Mouse (Mus musculus): ENCODE measurements around the gene Tmem104. TPM values are rescaled to one million over a fixed set of nuclear protein-coding genes. Genes with fewer than 3 reads are reported as not detected.

Tmem104 gene
- polyA plus RNA-seq, 1 experiment from 2014 or later = 11.9 TPM

DNA sequence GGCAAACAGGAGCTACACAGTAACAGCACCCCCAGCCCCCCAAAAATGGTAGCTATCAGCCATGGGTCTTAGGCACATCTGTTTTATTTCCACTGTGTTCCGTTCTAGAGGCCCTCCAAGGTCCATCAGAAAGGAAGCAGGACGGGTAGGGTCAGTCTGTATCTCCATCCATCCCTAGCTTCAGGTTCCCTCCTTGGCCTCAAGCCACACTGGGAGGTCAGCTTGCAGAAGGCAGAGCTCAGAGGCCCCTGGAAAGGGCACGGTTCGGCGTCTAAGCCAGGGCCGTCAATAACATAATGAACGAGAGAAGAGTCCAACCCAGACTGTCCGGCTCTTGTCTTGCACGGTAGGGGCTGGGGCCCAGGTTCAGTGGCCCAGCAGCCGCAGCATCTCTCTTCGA lies 80.7 kb downstream of the Tmem104 start:
- WGBS = 74% methylated on average over 11 of the region's 11 CpGs
- H3K9ac ChIP-seq = no peak overlapping the region
- peaks cover 68% of the 10 kb centered on the region for H3K27me3 ChIP-seq
- no peak for ATAC-seq (ENCODE audit: insufficient number of reproducible peaks, insufficient read depth, low FRiP score, low TSS enrichment, low read depth)
- H3K4me1 ChIP-seq = peaks cover 19% of the 10 kb centered on the region
- no peaks in the 10 kb centered on the region for H3K9me3 ChIP-seq
- H3K27ac ChIP-seq = no peak overlapping the region
- H3K4me3 ChIP-seq = no peak overlapping the region
- H3K4me2 ChIP-seq = no peak overlapping the region
- H3K36me3 ChIP-seq = peaks cover 21% of the 10 kb centered on the region

DNA sequence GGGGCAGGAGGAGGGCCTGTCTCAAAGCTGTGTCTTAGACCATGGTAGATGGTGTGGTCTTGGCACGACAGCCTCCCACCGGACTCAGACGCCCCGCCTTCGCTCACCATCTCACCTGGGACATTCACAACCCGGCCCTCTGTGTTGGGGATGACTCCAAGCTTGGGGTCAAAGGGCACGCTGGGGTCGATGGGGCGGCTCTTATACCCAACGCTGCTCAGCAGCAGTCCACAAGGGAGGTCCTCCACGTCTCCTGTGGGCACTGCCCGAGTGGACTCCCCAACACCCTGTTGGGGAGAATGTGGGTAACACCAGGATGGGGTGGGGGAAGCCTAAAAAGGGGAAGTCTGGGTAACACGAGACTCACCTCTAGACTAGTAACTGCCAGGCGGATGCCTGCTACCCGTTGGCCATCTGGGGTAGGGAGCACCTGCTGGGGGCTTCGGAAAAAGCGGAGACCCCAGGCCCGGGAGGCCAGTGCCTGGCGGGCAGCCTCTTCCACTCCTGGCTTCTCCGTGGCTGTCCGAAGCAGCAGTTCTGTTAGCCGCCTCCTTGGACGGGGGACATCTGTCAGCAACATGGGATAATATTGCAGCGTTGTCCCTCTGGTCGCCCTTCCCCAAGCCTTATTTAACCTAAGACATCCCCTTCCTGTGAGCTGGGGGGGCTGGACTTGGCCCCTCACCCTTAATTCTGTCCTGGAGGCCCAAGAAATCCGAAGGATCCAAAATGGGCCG lies 82.2 kb downstream of the Tmem104 start:
- H3K4me3 ChIP-seq = no peak overlapping the region
- no peak overlapping the region for H3K4me2 ChIP-seq
- H3K27me3 ChIP-seq = peaks cover 52% of the 10 kb centered on the region
- no peak overlapping the region for H3K27ac ChIP-seq
- peaks cover 19% of the 10 kb centered on the region for H3K4me1 ChIP-seq
- WGBS = 89% methylated on average over 27 of the region's 27 CpGs
- no peaks in the 10 kb centered on the region for H3K9me3 ChIP-seq
- no peak overlapping the region for H3K9ac ChIP-seq
- no peak for ATAC-seq (ENCODE audit: insufficient number of reproducible peaks, insufficient read depth, low FRiP score, low TSS enrichment, low read depth)
- peaks cover 21% of the 10 kb centered on the region for H3K36me3 ChIP-seq

DNA sequence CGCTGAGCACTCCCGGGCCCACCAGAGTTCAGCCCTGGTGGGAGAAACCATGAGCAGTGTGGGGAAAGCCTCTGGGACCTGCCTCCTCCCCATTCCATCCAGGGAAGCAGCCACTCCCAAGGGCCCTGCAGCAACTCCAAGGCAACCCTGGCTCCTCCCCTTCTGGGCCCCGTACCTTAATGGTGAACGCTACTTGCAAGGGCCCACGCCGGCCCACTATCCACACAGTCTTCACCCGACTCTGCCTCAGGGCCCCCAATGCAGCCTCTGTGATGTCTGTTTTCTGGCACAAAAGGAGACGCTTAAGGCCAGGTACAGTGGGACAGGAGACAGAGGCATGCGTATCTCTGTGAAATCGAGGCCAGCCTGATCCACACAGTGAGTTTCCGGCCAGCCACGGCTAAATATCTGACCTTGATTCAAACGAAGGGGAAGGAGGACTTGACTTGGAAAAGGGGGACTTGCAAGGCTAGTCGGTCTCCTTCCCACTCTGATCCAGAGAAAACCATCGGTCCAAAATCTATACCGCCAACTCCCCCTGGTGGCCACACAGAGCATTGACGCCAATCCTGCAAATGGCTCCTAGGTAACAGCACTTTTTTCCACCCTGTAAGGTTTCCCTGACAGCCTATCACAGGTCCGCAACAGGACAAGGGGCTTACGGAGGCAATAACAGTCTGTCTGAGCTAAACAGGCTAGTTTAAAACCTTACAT lies 83.0 kb downstream of the Tmem104 start:
- peak; percentile 21; the same call in 1 of the 2 replicates for ATAC-seq (ENCODE audit: insufficient number of reproducible peaks, insufficient read depth, low FRiP score, low TSS enrichment, low read depth)
- H3K27me3 ChIP-seq = peaks cover 44% of the 10 kb centered on the region
- H3K4me2 ChIP-seq = no peak overlapping the region
- no peak overlapping the region for H3K4me3 ChIP-seq
- 27% methylated on average over 19 of the region's 19 CpGs for WGBS
- no peaks in the 10 kb centered on the region for H3K9me3 ChIP-seq
- H3K4me1 ChIP-seq = peaks cover 16% of the 10 kb centered on the region
- H3K27ac ChIP-seq = no peak overlapping the region
- H3K36me3 ChIP-seq = peaks cover 21% of the 10 kb centered on the region
- no peak overlapping the region for H3K9ac ChIP-seq

DNA sequence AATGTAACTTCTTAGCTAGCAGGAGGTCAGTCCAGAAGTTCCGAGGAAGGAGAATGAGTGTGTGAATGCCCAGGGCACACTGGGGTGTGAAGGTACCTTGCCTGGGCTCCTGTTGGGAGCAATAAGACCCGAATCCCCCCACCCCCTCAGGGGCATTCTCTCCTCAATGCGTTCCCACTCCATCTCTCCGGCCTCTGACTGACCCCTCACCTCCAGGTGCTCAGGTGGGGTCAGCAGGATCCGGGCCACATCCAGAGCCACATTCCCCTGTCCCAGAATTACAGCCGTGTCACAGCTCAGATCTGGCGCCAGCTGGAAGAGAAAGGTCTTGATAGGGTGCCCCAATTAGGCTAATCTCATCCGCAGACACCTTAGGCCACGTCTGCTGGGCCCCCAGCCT lies 83.8 kb downstream of the Tmem104 start:
- H3K4me1 ChIP-seq = peaks cover 21% of the 10 kb centered on the region
- no peak overlapping the region for H3K27ac ChIP-seq
- H3K4me3 ChIP-seq = no peak overlapping the region
- ATAC-seq (ENCODE audit: insufficient number of reproducible peaks, insufficient read depth, low FRiP score, low TSS enrichment, low read depth) = no peak
- H3K27me3 ChIP-seq = peaks cover 37% of the 10 kb centered on the region
- H3K4me2 ChIP-seq = no peak overlapping the region
- H3K36me3 ChIP-seq = peaks cover 21% of the 10 kb centered on the region
- 77% methylated on average over 9 of the region's 9 CpGs for WGBS
- H3K9me3 ChIP-seq = no peaks in the 10 kb centered on the region
- no peak overlapping the region for H3K9ac ChIP-seq

DNA sequence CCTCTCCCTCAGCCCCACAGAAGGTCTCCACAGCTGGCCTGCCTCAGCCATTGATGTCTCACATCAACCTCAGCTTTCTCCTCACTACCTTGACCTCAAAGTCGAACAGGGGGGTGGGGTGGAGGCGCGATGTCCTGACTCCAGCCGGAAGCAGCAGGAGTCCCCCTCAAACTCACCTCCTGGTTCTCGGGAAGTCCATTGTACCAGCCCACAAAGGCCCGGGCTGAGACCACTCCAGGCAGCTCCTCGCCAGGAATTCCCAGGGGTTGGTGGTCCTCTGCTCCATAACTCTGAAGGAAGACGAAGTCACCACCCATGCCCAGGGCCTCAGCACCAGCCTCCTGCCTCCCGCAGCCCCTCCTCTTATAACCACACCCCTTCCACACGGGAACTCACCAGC lies 84.2 kb downstream of the Tmem104 start:
- peaks cover 21% of the 10 kb centered on the region for H3K36me3 ChIP-seq
- ATAC-seq (ENCODE audit: insufficient number of reproducible peaks, insufficient read depth, low FRiP score, low TSS enrichment, low read depth) = no peak
- no peaks in the 10 kb centered on the region for H3K9me3 ChIP-seq
- 70% methylated on average over 10 of the region's 10 CpGs for WGBS
- no peak overlapping the region for H3K27ac ChIP-seq
- peaks cover 33% of the 10 kb centered on the region for H3K27me3 ChIP-seq
- peaks cover 20% of the 10 kb centered on the region for H3K4me1 ChIP-seq
- H3K4me2 ChIP-seq = no peak overlapping the region
- H3K9ac ChIP-seq = no peak overlapping the region
- no peak overlapping the region for H3K4me3 ChIP-seq

DNA sequence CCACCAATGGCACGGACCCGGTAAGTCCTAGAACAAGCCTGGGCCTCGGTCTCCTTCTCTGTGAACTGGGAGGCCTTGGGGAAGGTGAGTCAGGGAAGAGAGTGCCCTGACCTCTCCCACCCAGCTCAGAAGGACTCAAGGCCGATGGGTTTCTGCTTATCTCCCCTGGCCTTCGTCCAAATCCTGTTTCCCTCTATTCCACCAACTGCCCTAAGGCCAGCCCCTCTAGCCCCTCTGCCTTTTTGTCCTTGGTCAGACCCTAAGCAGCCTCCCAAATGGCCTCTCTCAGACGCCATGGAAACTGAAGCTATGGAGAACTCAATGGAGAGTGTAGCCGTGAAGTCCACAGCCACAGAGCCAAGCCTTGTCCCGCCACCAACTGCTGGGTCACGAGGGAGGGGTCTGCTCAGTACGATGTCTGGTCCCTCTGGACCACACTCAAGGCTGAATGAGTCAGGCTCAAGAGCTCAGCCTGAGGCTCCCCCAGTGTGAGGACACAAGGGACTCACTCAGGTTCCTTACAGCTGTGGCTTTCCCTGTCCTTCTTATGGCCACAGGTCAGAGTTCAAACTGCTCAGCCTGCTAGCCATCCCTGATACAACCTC lies 85.7 kb downstream of the Tmem104 start:
- no peak for ATAC-seq (ENCODE audit: insufficient number of reproducible peaks, insufficient read depth, low FRiP score, low TSS enrichment, low read depth)
- Histone ChIP-seq H3K4me2 (no peak overlapping the region), H3K4me1 (peaks cover 16% of the 10 kb centered on the region), H3K36me3 (peaks cover 20% of the 10 kb centered on the region), H3K4me3 (no peak overlapping the region), H3K9ac (no peak overlapping the region), H3K27ac (no peak overlapping the region), H3K9me3 (no peaks in the 10 kb centered on the region), H3K27me3 (peaks cover 17% of the 10 kb centered on the region)
- WGBS = 83% methylated on average over 10 of the region's 10 CpGs

DNA sequence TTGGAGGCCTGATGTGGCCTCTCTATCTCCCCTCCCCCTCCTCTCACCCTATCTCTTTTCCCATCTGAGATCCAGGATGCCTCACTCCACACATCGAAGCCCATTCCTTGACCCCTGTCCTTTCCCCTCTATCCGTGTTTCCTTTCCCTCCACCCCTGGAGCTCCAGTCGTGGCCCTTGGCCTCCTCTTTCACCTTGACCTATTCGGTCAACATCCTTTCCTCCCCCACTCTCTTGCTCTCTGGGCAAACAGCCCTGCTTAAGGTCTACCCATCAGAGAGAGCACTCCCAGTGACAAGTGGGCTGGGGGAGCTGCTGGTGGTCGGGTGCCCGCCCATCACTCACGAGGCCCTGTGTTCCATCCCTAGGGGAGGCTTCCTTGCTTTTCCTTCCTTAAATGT lies 86.4 kb downstream of the Tmem104 start:
- Histone ChIP-seq H3K9ac (no peak overlapping the region), H3K27ac (no peak overlapping the region), H3K36me3 (peaks cover 13% of the 10 kb centered on the region), H3K4me3 (no peak overlapping the region), H3K27me3 (peaks cover 10% of the 10 kb centered on the region), H3K9me3 (no peaks in the 10 kb centered on the region), H3K4me1 (peaks cover 18% of the 10 kb centered on the region), H3K4me2 (no peak overlapping the region)
- ATAC-seq (ENCODE audit: insufficient number of reproducible peaks, insufficient read depth, low FRiP score, low TSS enrichment, low read depth) = no peak
- WGBS = 50% methylated on average over 7 of the region's 7 CpGs

DNA sequence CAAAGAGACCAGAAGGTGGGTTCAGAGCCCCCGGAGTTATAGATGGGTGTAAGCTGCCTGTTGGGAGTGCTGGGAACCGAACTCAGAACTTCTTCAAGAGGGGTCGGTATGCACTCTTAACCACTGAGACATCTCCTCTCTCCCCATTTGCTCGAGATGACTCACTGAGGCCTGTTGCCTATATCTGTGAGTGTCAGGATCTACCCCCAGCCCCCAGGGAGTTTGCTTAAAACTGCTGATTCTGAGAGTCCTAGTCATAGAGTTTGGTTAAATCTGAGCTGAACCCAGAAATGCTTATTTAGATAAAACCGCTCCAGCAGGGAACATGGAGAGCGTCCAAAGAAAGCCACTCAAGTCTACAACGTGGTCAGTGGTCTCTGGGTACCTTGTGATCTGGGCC lies 86.9 kb downstream of the Tmem104 start:
- H3K36me3 ChIP-seq = peaks cover 8% of the 10 kb centered on the region
- WGBS = 86% methylated on average over 7 of the region's 7 CpGs
- H3K4me1 ChIP-seq = peaks cover 18% of the 10 kb centered on the region
- ATAC-seq (ENCODE audit: insufficient number of reproducible peaks, insufficient read depth, low FRiP score, low TSS enrichment, low read depth) = no peak
- no peaks in the 10 kb centered on the region for H3K9me3 ChIP-seq
- H3K27me3 ChIP-seq = peaks cover 6% of the 10 kb centered on the region
- no peak overlapping the region for H3K4me2 ChIP-seq
- no peak overlapping the region for H3K27ac ChIP-seq
- H3K4me3 ChIP-seq = no peak overlapping the region
- no peak overlapping the region for H3K9ac ChIP-seq

DNA sequence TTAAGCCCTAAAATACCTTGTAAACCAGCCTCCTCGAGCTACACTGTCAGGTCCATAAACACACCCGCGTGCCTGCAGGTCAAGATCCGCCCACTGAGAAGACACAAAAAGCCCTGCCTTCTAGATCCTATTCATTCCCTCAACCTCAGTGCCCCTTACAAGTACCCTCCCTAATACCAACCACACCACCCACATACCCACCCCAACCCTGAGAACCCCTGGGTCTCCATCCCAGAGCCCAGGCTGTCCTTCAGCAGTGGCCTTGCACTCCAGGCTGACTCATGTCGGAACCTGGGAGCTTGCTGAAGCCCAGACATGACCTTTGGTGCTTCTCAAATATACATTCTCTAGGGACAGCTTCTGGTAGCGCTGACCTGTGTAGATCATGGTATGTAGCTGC lies 87.5 kb downstream of the Tmem104 start:
- Histone ChIP-seq H3K4me1 (peaks cover 18% of the 10 kb centered on the region), H3K27ac (no peak overlapping the region), H3K4me3 (no peak overlapping the region), H3K27me3 (no peaks in the 10 kb centered on the region), H3K9me3 (no peaks in the 10 kb centered on the region), H3K36me3 (peaks cover 4% of the 10 kb centered on the region; the same call in 1 of the 2 replicates), H3K9ac (no peak overlapping the region), H3K4me2 (no peak overlapping the region)
- 83% methylated on average over 6 of the region's 6 CpGs for WGBS
- no peak for ATAC-seq (ENCODE audit: insufficient number of reproducible peaks, insufficient read depth, low FRiP score, low TSS enrichment, low read depth)

DNA sequence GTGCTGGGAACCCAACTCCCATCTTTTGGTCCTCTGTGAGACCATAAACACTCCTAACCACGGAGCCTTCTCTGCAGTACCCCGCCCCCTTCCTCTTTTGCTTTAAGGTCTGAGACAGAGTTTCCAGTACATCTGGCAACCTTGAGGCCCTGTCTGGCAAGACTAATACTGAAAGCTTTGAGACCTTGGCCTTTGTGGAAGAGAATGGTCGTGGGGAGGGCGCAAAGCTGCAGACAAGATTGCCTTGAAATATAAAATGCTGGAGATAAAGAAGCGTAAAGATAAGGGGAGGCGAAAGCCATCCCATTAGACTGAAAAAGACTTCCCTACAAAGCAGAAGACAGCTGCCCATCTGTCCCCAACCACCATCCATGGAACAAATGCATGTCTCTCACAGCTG lies 88.2 kb downstream of the Tmem104 start:
- 88% methylated on average over 6 of the region's 6 CpGs for WGBS
- no peak overlapping the region for H3K27ac ChIP-seq
- no peak overlapping the region for H3K9ac ChIP-seq
- H3K36me3 ChIP-seq = peaks cover 4% of the 10 kb centered on the region; the same call in 1 of the 2 replicates
- no peak for ATAC-seq (ENCODE audit: insufficient number of reproducible peaks, insufficient read depth, low FRiP score, low TSS enrichment, low read depth)
- H3K9me3 ChIP-seq = no peaks in the 10 kb centered on the region
- peak overlapping the region; percentile 87 for H3K4me2 ChIP-seq
- H3K27me3 ChIP-seq = no peaks in the 10 kb centered on the region
- no peak overlapping the region for H3K4me3 ChIP-seq
- peaks cover 18% of the 10 kb centered on the region for H3K4me1 ChIP-seq

DNA sequence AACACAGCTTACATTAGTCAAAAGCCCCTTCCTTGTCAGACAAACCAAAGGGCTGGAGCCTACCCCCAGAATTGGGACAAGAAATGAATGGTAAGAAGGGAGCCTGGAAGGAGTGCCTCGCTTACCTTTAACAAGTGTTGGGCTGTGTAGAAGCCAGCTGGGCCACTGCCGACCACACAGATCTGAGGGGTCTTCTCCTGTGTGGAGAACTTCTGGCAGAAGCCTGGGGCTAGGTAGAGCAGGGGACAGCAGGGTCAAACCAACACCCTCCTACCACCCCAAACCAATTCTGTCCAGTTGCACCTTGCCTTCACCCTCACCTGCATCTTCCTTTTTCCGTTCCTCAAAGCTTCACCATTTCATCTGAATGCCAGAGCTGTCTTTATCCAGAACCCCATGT lies 88.7 kb downstream of the Tmem104 start:
- WGBS = 65% methylated on average over 3 of the region's 3 CpGs
- Histone ChIP-seq H3K27ac (no peak overlapping the region), H3K4me1 (peaks cover 18% of the 10 kb centered on the region), H3K9ac (peak overlapping the region; percentile 84), H3K4me2 (peak overlapping the region; percentile 87), H3K4me3 (peak overlapping the region; percentile 70), H3K9me3 (no peaks in the 10 kb centered on the region), H3K27me3 (no peaks in the 10 kb centered on the region), H3K36me3 (peaks cover 1% of the 10 kb centered on the region; the same call in 1 of the 2 replicates)
- ATAC-seq (ENCODE audit: insufficient number of reproducible peaks, insufficient read depth, low FRiP score, low TSS enrichment, low read depth) = no peak
